ENCODE assay signal across 8 mouse cellular contexts in the genomic region with DNA sequence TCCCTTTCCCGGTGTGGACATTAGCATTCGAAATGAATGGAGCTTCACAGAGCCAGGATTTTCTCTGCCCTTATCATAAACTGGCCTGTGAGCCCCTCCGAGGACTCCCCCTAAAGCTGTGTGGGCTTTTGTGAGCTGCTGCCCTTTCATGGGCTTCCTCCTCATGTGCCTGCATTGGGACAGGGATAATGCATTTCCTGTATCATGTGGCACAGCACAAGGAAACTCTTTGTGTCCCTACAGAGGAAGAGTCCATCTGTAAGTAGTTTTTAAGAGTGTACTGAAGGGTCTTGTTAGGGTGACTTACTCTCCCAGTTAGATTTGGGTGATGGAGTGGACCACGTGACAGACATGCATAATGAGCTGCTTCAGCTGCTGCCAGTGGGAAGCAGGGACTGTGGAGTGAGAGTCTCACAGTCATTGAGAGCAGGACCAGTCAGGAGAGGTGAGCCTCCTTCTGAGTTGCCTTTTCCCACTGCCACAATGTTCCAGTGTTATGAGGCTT. TPM values are rescaled to one million over a fixed set of nuclear protein-coding genes. Genes with fewer than 3 reads are reported as not detected.
DNase-seq lines count a peak whose midpoint lies in the region; ATAC-seq and TF ChIP-seq lines count a peak whose summit lies in the region.

No protein-coding gene starts in this region.

- no peaks in the 10 kb centered on the region for H3K79me2 ChIP-seq in myocyte (ENCODE audit: control insufficient read depth, insufficient read depth)

- no peaks in the 10 kb centered on the region for H3K9me3 ChIP-seq in kidney, embryonic 16.5 days (ENCODE audit: low read length)
- H3K9me3 ChIP-seq in hindbrain, embryonic 15.5 days, result no peaks in the 10 kb centered on the region

- H3K4me1 ChIP-seq in kidney, embryonic 16.5 days (ENCODE audit: insufficient read depth, low read length), result peaks cover 21% of the 10 kb centered on the region
- H3K4me1 ChIP-seq in hindbrain, embryonic 15.5 days (replicated peaks), result peaks cover 29% of the 10 kb centered on the region

- H3K27ac ChIP-seq in kidney, embryonic 16.5 days (ENCODE audit: low read length), result no peak overlapping the region
- peak overlapping the region; percentile 40 for H3K27ac ChIP-seq in hindbrain, embryonic 15.5 days (replicated peaks)

- no peak overlapping the region for H3K9ac ChIP-seq in kidney, embryonic 16.5 days (replicated peaks; ENCODE audit: low read length)
- H3K9ac ChIP-seq in hindbrain, embryonic 15.5 days, result no peak overlapping the region

- H3ac ChIP-seq in myocyte (ENCODE audit: control insufficient read depth, insufficient read length), result no peak overlapping the region

- H3K4me3 ChIP-seq in kidney, embryonic 16.5 days (ENCODE audit: low read length), result no peak overlapping the region
- no peak overlapping the region for H3K4me3 ChIP-seq in hindbrain, embryonic 15.5 days
- H3K4me3 ChIP-seq in myocyte, result no peak overlapping the region

- DNase-seq in kidney, postnatal 25 days, result no peak
- peak; percentile 38 for DNase-seq in embryo, embryonic 11.5 days (ENCODE audit: low read depth, low spot score)
- no peak for DNase-seq in B cell, adult 2 months
- DNase-seq in cerebellum, adult 8-10 months, result no peak
- no peak for DNase-seq in adrenal gland, adult 2 months

- H3K36me3 ChIP-seq in kidney, embryonic 16.5 days (ENCODE audit: insufficient read depth, low read length), result no peaks in the 10 kb centered on the region; the same call in 1 of the 2 replicates
- no peaks in the 10 kb centered on the region for H3K36me3 ChIP-seq in hindbrain, embryonic 15.5 days
- H3K36me3 ChIP-seq in myocyte (ENCODE audit: control insufficient read depth, insufficient read depth), result no peaks in the 10 kb centered on the region

- 33% methylated on average over 4 of the region's 4 CpGs for WGBS in kidney, embryonic 16.5 days
- 8% methylated on average over 4 of the region's 4 CpGs for WGBS in hindbrain, embryonic 15.5 days

- H3K27me3 ChIP-seq in kidney, embryonic 16.5 days (ENCODE audit: insufficient read depth, low read length), result no peaks in the 10 kb centered on the region
- no peaks in the 10 kb centered on the region for H3K27me3 ChIP-seq in hindbrain, embryonic 15.5 days
- H3K27me3 ChIP-seq in myocyte (ENCODE audit: control insufficient read depth, insufficient read depth, insufficient read length), result no peaks in the 10 kb centered on the region

- no peak overlapping the region for H3K4me2 ChIP-seq in kidney, embryonic 16.5 days (replicated peaks; ENCODE audit: low read depth, low read length)
- no peak overlapping the region for H3K4me2 ChIP-seq in hindbrain, embryonic 15.5 days
- H3K4me2 ChIP-seq in myocyte (ENCODE audit: low read depth), result no peak overlapping the region

- ATAC-seq in kidney, embryonic 16.5 days (ENCODE audit: low FRiP score, low TSS enrichment), result peak; percentile 67; the same call in 1 of the 2 replicates
- peak; percentile 90 for ATAC-seq in hindbrain, embryonic 15.5 days (ENCODE audit: low FRiP score, low read depth)

- TF ChIP-seq POLR2A in myocyte (IDR thresholded peaks at IDR 0.05; ENCODE audit: insufficient read length, low read depth), result no peak

TF ChIP-seq in myocyte, 11 proteins besides CTCF, POLR2A, EP300 and RAD21:
- TF ChIP-seq MYOD1 (IDR thresholded peaks at IDR 0.05; ENCODE audit: control insufficient read depth in 1 of 3, insufficient read length in 2 of 3, low read depth in 2 of 3), result no peak
- TF ChIP-seq USF1 (IDR thresholded peaks at IDR 0.05; ENCODE audit: low read depth), result peak; percentile 35

RNA-seq across cellular contexts. Expression of gene Rev3l, which starts 59.3 kb away (rescaled TPM):
- 13.8 and 15.9 TPM in 2 replicates for polyA plus RNA-seq in kidney, embryonic 16.5 days (2015; fragmentation: Nextera tagmentation; extraction: Ambion mirVana)
- 36.6 and 38.3 TPM in 2 replicates for polyA plus RNA-seq in hindbrain, embryonic 15.5 days (2015; fragmentation: Nextera tagmentation; extraction: Ambion mirVana)
- 2.4 TPM for polyA plus RNA-seq in myocyte (2012; fragmentation: generic; extraction: Trizol)
- total RNA-seq in adrenal gland, adult 2 months (2021), result 10 to 100 TPM; 18.8 to 24.4 TPM
- 2.2 TPM in 2 replicates for polyA plus RNA-seq in adrenal gland, adult 2 months (2012; rRNA removed)

RNA-seq across cellular contexts. Expression of gene Traf3ip2, which starts 59.9 kb away (rescaled TPM):
- 18.4 and 18.9 TPM in 2 replicates for polyA plus RNA-seq in kidney, embryonic 16.5 days (2015; fragmentation: Nextera tagmentation; extraction: Ambion mirVana)
- 7.4 and 7.9 TPM in 2 replicates for polyA plus RNA-seq in hindbrain, embryonic 15.5 days (2015; fragmentation: Nextera tagmentation; extraction: Ambion mirVana)
- polyA plus RNA-seq in myocyte (2012; fragmentation: generic; extraction: Trizol), result 4.2 TPM
- total RNA-seq in adrenal gland, adult 2 months (2021), result 10 to 100 TPM; 15.3 to 19.1 TPM
- 20.2 and 24.2 TPM in 2 replicates for polyA plus RNA-seq in adrenal gland, adult 2 months (2012; rRNA removed)
